Mouse (Mus musculus) CH12.LX (cell line): ENCODE data around the gene Gabrb1. TPM values are rescaled to one million over a fixed set of nuclear protein-coding genes. Genes with fewer than 3 reads are reported as not detected.

ENCODE experiments used
- DNase-seq: peaks from one replicate; pipeline ENCODE4 v3.0.0-alpha.2; 2013; ENCODE audit errors: extremely low read depth
- H3K27ac ChIP-seq: 2 replicates; pipeline ENCODE4 v1.5.1; 2012; ENCODE audit warnings: low read depth, mild to moderate bottlenecking, control low read depth, moderate library complexity; ENCODE audit not compliant: insufficient read depth
- H3K27me3 ChIP-seq: replicated peaks from 2 replicates; pipeline ENCODE3; 2012; ENCODE audit warnings: inconsistent platforms
- H3K36me3 ChIP-seq, 2 experiments: replicated peaks in 1 of 2; 2 replicates each; pipeline versions ENCODE3 to v1.6.1; 2012; ENCODE audit warnings: inconsistent platforms in 1 of 2, low read length in 1 of 2, mild to moderate bottlenecking in 1 of 2, mixed read lengths in 1 of 2, moderate library complexity in 1 of 2; ENCODE audit not compliant: control insufficient read depth in 1 of 2, insufficient read depth in 1 of 2
- H3K4me1 ChIP-seq, 2 experiments: 2 replicates each; pipeline ENCODE4 v1.6.1; 2012; ENCODE audit warnings: inconsistent platforms in 1 of 2, moderate library complexity in 1 of 2; ENCODE audit not compliant: insufficient read depth in 2 of 2, control insufficient read depth in 1 of 2
- H3K4me2 ChIP-seq: 2 replicates; pipeline ENCODE4 v1.6.1; 2012; ENCODE audit warnings: low read depth, mild to moderate bottlenecking, control low read depth; ENCODE audit not compliant: poor library complexity, insufficient read depth, severe bottlenecking
- H3K4me3 ChIP-seq, 3 experiments: fragments of 150-350 bp in 1 of 3; sonication (generic) in 1 of 3; replicated peaks in 1 of 3; 2 replicates each; pipeline versions ENCODE3 to v1.5.1; 2011 to 2012; ENCODE audit warnings: low read depth in 2 of 3, low read length in 2 of 3, mild to moderate bottlenecking in 2 of 3, moderate library complexity in 2 of 3, control low read depth in 1 of 3, improper control_type of control experiment in 1 of 3, inconsistent platforms in 1 of 3, mixed read lengths in 1 of 3; ENCODE audit not compliant: poor library complexity in 1 of 3
- H3K79me2 ChIP-seq: replicated peaks from 2 replicates; pipeline ENCODE4 v1.6.1; 2012; ENCODE audit warnings: mild to moderate bottlenecking, moderate library complexity; ENCODE audit not compliant: control insufficient read depth, poor library complexity, insufficient read depth, severe bottlenecking; ENCODE audit errors: extremely low read depth
- H3K9ac ChIP-seq: 2 replicates; pipeline ENCODE4 v1.6.1; 2012; ENCODE audit warnings: low read depth, mild to moderate bottlenecking, control low read depth, moderate library complexity; ENCODE audit not compliant: insufficient read depth
- H3K9me3 ChIP-seq: replicated peaks from 2 replicates; pipeline ENCODE3; 2012; ENCODE audit warnings: low read length, inconsistent platforms, mixed read lengths
- CTCF ChIP-seq, 2 experiments: IDR thresholded peaks in 1 of 2; conservative IDR thresholded peaks in 1 of 2; 2 replicates each; pipeline ENCODE4 v1.5.1; 2011 to 2012; ENCODE audit warnings: low read depth in 2 of 2, low read length in 2 of 2, improper control_type of control experiment in 1 of 2, inconsistent platforms in 1 of 2, mild to moderate bottlenecking in 1 of 2, moderate library complexity in 1 of 2
- E2F4 ChIP-seq: IDR thresholded peaks from 2 replicates; pipeline ENCODE4 v1.6.1; 2011; ENCODE audit warnings: low read depth, low read length, improper control_type of control experiment; ENCODE audit not compliant: insufficient replicate concordance
- ELF1 ChIP-seq: IDR thresholded peaks from 2 replicates; pipeline ENCODE4 v1.6.1; 2014; ENCODE audit warnings: low read depth, mild to moderate bottlenecking, inconsistent platforms, low read length, improper control_type of control experiment
- EP300 ChIP-seq: IDR thresholded peaks from 2 replicates; pipeline ENCODE4 v1.6.1; 2011; ENCODE audit warnings: low read length, improper control_type of control experiment
- ETS1 ChIP-seq: conservative IDR thresholded peaks from 2 replicates; pipeline ENCODE4 v1.6.1; 2012; ENCODE audit warnings: low read depth, mild to moderate bottlenecking, inconsistent platforms, low read length, improper control_type of control experiment, moderate library complexity
- HCFC1 ChIP-seq: IDR thresholded peaks from 2 replicates; pipeline ENCODE4 v1.6.1; 2012; ENCODE audit warnings: low read depth, mild to moderate bottlenecking, inconsistent platforms, low read length, improper control_type of control experiment
- JUN ChIP-seq: IDR thresholded peaks from 2 replicates; pipeline ENCODE4 v1.6.1; 2011; ENCODE audit warnings: low read depth, mild to moderate bottlenecking, low read length, improper control_type of control experiment, moderate library complexity; ENCODE audit not compliant: insufficient read depth
- JUND ChIP-seq: conservative IDR thresholded peaks from 2 replicates; pipeline ENCODE4 v1.6.1; 2011; ENCODE audit warnings: low read depth, low read length, improper control_type of control experiment
- MAFK ChIP-seq: IDR thresholded peaks from 2 replicates; pipeline ENCODE4 v1.6.1; 2011; ENCODE audit warnings: low read length, improper control_type of control experiment; ENCODE audit not compliant: insufficient replicate concordance
- MAX ChIP-seq: IDR thresholded peaks from 2 replicates; pipeline ENCODE4 v1.6.1; 2011; ENCODE audit warnings: low read length, improper control_type of control experiment
- MAZ ChIP-seq: IDR thresholded peaks from 2 replicates; pipeline ENCODE4 v1.6.1; 2012; ENCODE audit warnings: low read depth, mild to moderate bottlenecking, inconsistent platforms, low read length, improper control_type of control experiment, moderate library complexity
- MEF2A ChIP-seq: IDR thresholded peaks from 2 replicates; pipeline ENCODE4 v1.6.1; 2014; ENCODE audit warnings: low read depth, mild to moderate bottlenecking, inconsistent platforms, low read length, improper control_type of control experiment, borderline replicate concordance
- MXI1 ChIP-seq: IDR thresholded peaks from 2 replicates; pipeline ENCODE4 v1.6.1; 2011; ENCODE audit warnings: mild to moderate bottlenecking, low read depth, low read length, improper control_type of control experiment
- MYC ChIP-seq: IDR thresholded peaks from 2 replicates; pipeline ENCODE4 v1.6.1; 2011; ENCODE audit warnings: low read depth, mild to moderate bottlenecking, improper control_type of control experiment, low read length
- PAX5 ChIP-seq: IDR thresholded peaks from 2 replicates; pipeline ENCODE4 v1.6.1; 2012; ENCODE audit warnings: low read length, inconsistent platforms, mixed read lengths
- POLR2A ChIP-seq: IDR thresholded peaks from 2 replicates; pipeline ENCODE4 v1.6.1; 2011; ENCODE audit warnings: low read depth, mild to moderate bottlenecking, improper control_type of control experiment, low read length
- RCOR1 ChIP-seq: conservative IDR thresholded peaks from 2 replicates; pipeline ENCODE4 v1.6.1; 2012; ENCODE audit warnings: low read depth, mild to moderate bottlenecking, inconsistent platforms, low read length, improper control_type of control experiment
- SIN3A ChIP-seq: IDR thresholded peaks from 2 replicates; pipeline ENCODE4 v1.6.1; 2012; ENCODE audit warnings: low read length, improper control_type of control experiment, inconsistent platforms
- TBP ChIP-seq: conservative IDR thresholded peaks from 2 replicates; pipeline ENCODE4 v1.6.1; 2011; ENCODE audit warnings: low read depth, low read length, improper control_type of control experiment
- UBTF ChIP-seq: IDR thresholded peaks from 2 replicates; pipeline ENCODE4 v1.6.1; 2012; ENCODE audit warnings: low read depth, mild to moderate bottlenecking, inconsistent platforms, low read length, improper control_type of control experiment, moderate library complexity
- USF1 ChIP-seq: IDR thresholded peaks from 2 replicates; pipeline ENCODE4 v1.6.1; 2014; ENCODE audit warnings: low read depth, mild to moderate bottlenecking, inconsistent platforms, low read length, improper control_type of control experiment
- ZC3H11A ChIP-seq: IDR thresholded peaks from 2 replicates; pipeline ENCODE4 v1.6.1; 2012; ENCODE audit warnings: low read depth, mild to moderate bottlenecking, inconsistent platforms, low read length, improper control_type of control experiment
- ZKSCAN1 ChIP-seq: IDR thresholded peaks from 2 replicates; pipeline ENCODE4 v1.6.1; 2012; ENCODE audit warnings: low read depth, inconsistent platforms, low read length, improper control_type of control experiment, borderline replicate concordance
- ZMIZ1 ChIP-seq: IDR thresholded peaks from 2 replicates; pipeline ENCODE4 v1.6.1; 2012; ENCODE audit warnings: low read depth, mild to moderate bottlenecking, inconsistent platforms, low read length, improper control_type of control experiment
- dilution Hi-C: fragments of 300-500 bp; cut with MboI; formaldehyde crosslinking; loops from 2 replicates; pipeline ENCODE4 v1.14.3; 2020; ENCODE audit warnings: low sequenced_read_pairs; ENCODE audit not compliant: extremely low pct_unique_long_range_greater_than_20kb, extremely low pct_ligation_motif_present
- in situ Hi-C: fragments of 300-500 bp; cut with MboI; formaldehyde crosslinking; loops from 3 replicates; pipeline ENCODE4 v1.14.3; 2019; ENCODE audit warnings: low sequenced_read_pairs, low pct_ligation_motif_present, low pct_unique_long_range_greater_than_20kb, mixed read lengths
- polyA plus RNA-seq: library from polyadenylated mRNA; unstranded; fragments of >175 nt; gene quantifications from 2 replicates; pipeline ENCODE4 v1.2.1, GENCODE M21; 2012; ENCODE audit warnings: low read depth; ENCODE audit not compliant: insufficient read length
- total RNA-seq, 2 experiments: library from RNA; depleted of rRNA; stranded (reverse); fragments of 300-350 nt in 1 of 2; fragments of >200 nt in 1 of 2; gene quantifications; 2 replicates each; pipeline ENCODE4 v1.2.3; 2012 to 2014

Gene Gabrb1
- total and polyA plus RNA-seq, 3 experiments, result 0.04 TPM; not detected in 2

GRCm38 (mm10) chr5:71828342-71828741, 170.4 kb downstream of the Gabrb1 start:
- H3K4me3 ChIP-seq, result no peak overlapping the region
- dilution Hi-C loops, result no loop called here
- no peaks in the 10 kb centered on the region for H3K9me3 ChIP-seq
- no peak for DNase-seq
- H3K4me1 ChIP-seq, result peaks cover 0 to 2% of the 10 kb centered on the region in 2 experiments; a peak in 1 of 4 replicates
- no peaks in the 10 kb centered on the region for H3K79me2 ChIP-seq
- no peak overlapping the region for H3K9ac ChIP-seq
- no peaks in the 10 kb centered on the region for H3K27me3 ChIP-seq
- H3K4me2 ChIP-seq, result no peak overlapping the region
- no peaks in the 10 kb centered on the region for H3K36me3 ChIP-seq
- in situ Hi-C loops, result no loop called here
- TF ChIP-seq ETS1 (no peak), POLR2A (no peak), USF1 (no peak), JUND (no peak)
- TF ChIP-seq, all 38 proteins: peak for 0
- no peak overlapping the region for H3K27ac ChIP-seq

- no peaks in the 10 kb centered on the region for H3K36me3 ChIP-seq
- H3K79me2 ChIP-seq, result no peaks in the 10 kb centered on the region
- no peak overlapping the region for H3K4me2 ChIP-seq
- H3K27me3 ChIP-seq, result no peaks in the 10 kb centered on the region
- no peaks in the 10 kb centered on the region for H3K4me1 ChIP-seq
- DNase-seq, result no peak
- TF ChIP-seq RCOR1 (no peak), UBTF (no peak), CTCF (conservative IDR thresholded peaks at IDR 0.05 in 1 of 2, IDR thresholded peaks at IDR 0.05 in 1 of 2; ENCODE audit: low read depth in 2 of 2, low read length in 2 of 2) (no peak), E2F4 (no peak), EP300 (no peak), ZMIZ1 (no peak), MAZ (no peak)
- H3K4me3 ChIP-seq, result no peak overlapping the region
- no peaks in the 10 kb centered on the region for H3K9me3 ChIP-seq
- dilution Hi-C loops, result no loop called here
- H3K9ac ChIP-seq, result no peak overlapping the region
- in situ Hi-C loops, result no loop called here
- no peak overlapping the region for H3K27ac ChIP-seq
Observed at GRCm38 (mm10) chr5:71828996-71829395, 171.1 kb downstream of the Gabrb1 start.

- Histone ChIP-seq H3K79me2 (no peaks in the 10 kb centered on the region), H3K9ac (no peak overlapping the region), H3K27ac (no peak overlapping the region), H3K27me3 (no peaks in the 10 kb centered on the region), H3K9me3 (no peaks in the 10 kb centered on the region), H3K4me1 (no peaks in the 10 kb centered on the region), H3K36me3 (no peaks in the 10 kb centered on the region), H3K4me3 (no peak overlapping the region), H3K4me2 (no peak overlapping the region)
- in situ Hi-C loops, result no loop called here
- no peak for TF ChIP-seq POLR2A
- TF ChIP-seq EP300, result no peak
- no peak for TF ChIP-seq PAX5
- no peak for TF ChIP-seq MAZ
- TF ChIP-seq JUND, result no peak
- no peak for TF ChIP-seq MAX
- no peak for TF ChIP-seq UBTF
- no peak for TF ChIP-seq MAFK
- TF ChIP-seq MYC, result no peak
- no peak for TF ChIP-seq HCFC1
- TF ChIP-seq TBP, result no peak
- no peak for TF ChIP-seq MXI1
- TF ChIP-seq ELF1, result no peak
- no peak for TF ChIP-seq ZC3H11A
- TF ChIP-seq ZKSCAN1, result no peak
- TF ChIP-seq MEF2A, result no peak
- TF ChIP-seq JUN, result no peak
- no peak for TF ChIP-seq SIN3A
- DNase-seq, result no peak
- dilution Hi-C loops, result no loop called here
Observed at GRCm38 (mm10) chr5:71830342-71830741, 172.4 kb downstream of the Gabrb1 start.
